Mouse (Mus musculus) stomach, postnatal 0 days (tissue): Measurements from ENCODE around the gene Rbm38.

Experiments used
- CTCF ChIP-seq: IDR thresholded peaks from 2 replicates; pipeline ENCODE4 v1.5.1; 2016; ENCODE audit warnings: antibody characterized with exemption, low read depth, mild to moderate bottlenecking, moderate library complexity
- EP300 ChIP-seq: optimal IDR thresholded peaks from 2 replicates; pipeline ENCODE3; 2016; ENCODE audit warnings: antibody characterized with exemption

DNA sequence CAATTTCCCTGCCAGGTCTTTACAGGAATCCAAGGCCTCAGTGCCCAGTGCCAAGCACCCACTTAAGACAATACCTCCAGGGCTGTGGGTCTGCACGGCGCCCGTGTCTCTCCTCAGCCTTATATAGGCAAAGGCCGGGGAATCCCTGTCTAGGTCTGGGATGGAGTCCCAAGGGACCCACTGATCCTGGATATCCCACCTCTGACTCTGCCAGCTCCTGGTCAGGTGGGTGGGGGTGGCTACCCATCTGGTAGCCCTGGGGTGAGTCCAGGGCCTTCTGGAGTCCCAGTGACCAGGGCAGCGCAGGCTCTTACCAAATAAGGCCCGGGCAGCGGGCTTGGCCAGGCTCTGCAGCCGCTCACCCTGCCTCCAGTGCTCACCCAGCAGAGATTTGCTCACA lies 32.6 kb downstream of the Rbm38 start:
- TF ChIP-seq EP300: no peak
- no peak for TF ChIP-seq CTCF
